Mouse (Mus musculus): ENCODE measurements around the gene Ndufb5. TPM values are rescaled to one million over a fixed set of nuclear protein-coding genes. Genes with fewer than 3 reads are reported as not detected.
"Not testable (repeated sequence)": the region's sequence is repeated elsewhere in the genome, so short reads cannot be mapped to it uniquely, and the experiment has no call there.

Ndufb5 gene
- total RNA-seq, 4 experiments from 2014 or later, result 836 to 865 (median 854) TPM

- DNase-seq (ENCODE audit: low spot score), result no peak
These were observed 8.9 kb upstream of the Ndufb5 start for GRCm38 (mm10) chr3:32727861-32728260.

DNA sequence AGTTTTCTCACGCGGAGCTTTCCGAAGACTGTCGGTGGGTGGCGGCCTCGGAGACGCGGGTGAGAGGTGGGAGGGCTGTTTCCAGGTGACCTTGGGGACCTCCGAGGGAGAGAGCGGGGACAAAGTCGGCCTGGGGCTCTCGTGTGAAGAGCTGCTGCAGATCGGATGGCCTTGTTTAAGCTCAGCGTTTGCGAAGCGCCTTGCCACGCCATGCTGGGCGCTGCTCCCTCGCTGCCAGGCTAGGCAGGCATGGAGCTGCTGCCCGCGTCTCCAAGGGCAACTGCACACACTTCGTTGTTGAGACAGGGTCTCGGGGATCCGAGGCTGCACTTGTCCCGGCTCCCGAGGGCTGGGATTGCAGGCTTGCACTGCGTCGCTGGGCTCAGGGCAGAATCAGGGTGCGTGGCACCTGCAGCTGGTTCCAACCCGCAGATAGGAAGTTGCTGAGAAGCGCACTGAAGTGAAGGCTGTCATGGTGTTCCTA, 424 bp downstream of the Ndufb5 start, which contains the start of gene Mrpl47:
TSS of gene Mrpl47 (minus strand) at position 434 of the 484 bp plus-strand sequence.
- no peak for DNase-seq (ENCODE audit: low spot score)

- DNase-seq (ENCODE audit: low spot score), result peak; percentile 5
These were observed 1.8 kb downstream of the Ndufb5 start for GRCm38 (mm10) chr3:32738549-32738948.

DNA sequence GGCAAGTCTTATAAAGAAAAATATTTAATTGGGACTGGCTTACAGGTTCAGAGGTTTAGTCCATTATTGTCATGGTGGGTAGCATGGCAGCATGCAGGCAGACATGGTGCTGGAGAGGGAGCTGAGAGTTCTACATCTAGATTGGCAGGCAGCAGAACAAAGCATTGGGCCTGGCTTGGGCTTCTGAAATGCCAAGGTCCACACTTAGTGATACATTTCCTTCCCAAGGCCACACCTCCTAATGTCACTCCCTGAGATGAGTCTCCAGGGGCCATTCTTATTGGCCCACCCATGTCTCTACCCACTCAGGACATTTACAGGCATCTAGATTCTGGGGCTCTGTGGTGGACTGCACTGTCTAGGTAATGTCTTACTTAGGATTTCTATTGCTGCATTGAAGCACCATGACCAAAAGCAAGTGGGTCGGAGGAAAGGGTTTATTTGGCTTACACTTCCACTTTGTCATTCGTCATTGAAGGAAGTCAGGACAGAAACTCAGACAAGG, 5.5 kb downstream of the Ndufb5 start:
- no peak for DNase-seq (ENCODE audit: low spot score)

DNA sequence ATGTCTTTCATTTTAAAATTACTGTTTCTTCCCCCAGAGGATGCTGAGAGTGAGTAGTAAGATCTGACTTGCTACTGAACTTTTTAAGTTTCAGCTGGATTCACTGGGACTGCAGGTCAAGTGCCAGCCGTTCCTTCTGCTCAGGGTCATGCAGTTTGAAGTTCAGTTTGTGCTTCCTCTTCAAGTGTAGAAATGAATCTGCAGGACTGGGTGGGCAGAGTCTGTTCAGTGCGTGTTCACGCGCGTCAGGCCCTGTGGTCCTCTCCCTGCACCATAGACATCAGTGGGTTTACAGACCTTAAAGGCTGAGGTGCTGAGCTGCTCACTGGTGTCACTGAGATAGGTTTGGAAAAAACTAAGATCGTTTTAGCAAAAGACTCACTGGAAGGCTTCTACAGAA, 8.2 kb downstream of the Ndufb5 start:
- DNase-seq (ENCODE audit: low spot score), result no peak

DNA sequence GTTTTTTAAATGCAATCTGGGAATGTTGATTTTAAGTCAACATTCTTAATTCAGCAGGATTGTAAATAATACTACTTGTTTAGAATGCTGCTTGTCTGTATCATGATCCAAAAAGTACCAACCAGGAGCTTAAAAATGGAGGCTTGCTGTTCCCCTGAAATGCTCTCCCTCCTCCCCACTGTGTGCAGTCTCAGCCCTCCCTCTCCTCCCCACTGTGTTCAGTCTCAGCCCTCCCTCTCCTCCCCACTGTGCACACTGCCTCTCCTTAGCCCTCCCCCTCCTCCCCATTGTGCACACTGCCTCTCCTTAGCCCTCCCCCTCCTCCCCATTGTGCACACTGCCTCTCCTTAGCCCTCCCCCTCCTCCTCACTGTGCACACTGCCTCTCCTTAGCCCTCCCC, 8.6 kb downstream of the Ndufb5 start:
- DNase-seq (ENCODE audit: low spot score), result not testable (repeated sequence)

GRCm38 (mm10) chr3:32748384-32748783, 11.6 kb downstream of the Ndufb5 start:
- DNase-seq (ENCODE audit: low spot score), result no peak

GRCm38 (mm10) chr3:32749820-32750579, 13.2 kb downstream of the Ndufb5 start:
- DNase-seq (ENCODE audit: low spot score), result no peak

DNA sequence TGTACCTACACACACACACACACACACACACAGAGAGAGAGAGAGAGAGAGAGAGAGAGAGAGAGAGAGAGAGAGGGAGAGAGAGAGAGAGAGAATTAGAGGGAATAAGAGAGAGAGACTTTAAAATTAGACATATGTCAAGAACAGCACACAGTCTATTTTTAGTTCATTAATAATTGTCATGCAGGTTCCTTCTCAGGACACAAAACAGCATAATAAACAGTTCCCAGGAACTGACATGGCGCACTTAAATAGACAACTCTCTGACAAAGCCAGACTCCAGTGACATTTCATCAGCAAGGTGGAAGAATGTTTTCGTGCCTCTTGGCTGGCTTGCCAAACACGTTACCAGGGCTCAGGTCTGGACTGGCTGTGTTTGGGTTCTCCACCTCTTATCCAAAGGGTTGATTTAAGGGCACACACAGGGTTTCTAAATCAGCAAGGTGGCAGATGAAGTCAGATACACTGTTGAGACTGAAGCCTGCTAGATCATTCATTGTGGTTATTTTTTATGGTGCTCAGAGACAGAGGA, 17.7 kb downstream of the Ndufb5 start:
- peak; percentile 1 for DNase-seq (ENCODE audit: low spot score)

DNA sequence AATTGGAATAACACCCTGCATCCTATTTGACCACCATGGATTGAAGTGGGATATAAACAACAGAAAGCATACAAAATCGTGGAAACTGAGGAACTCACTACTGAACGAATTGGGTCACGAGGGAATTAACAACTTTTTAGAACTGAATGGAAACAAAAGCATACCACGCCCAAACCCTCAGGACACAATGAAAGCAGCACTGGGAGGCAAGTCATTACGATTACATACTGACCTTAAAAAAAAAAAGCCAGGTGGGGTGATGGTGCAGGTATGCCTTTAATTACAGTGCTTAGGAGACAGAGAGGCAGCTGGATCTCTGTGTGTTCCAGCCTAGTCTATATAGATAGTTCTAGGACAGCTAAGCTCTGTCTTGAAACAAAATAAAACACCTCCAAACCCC, 22.4 kb downstream of the Ndufb5 start:
- DNase-seq (ENCODE audit: low spot score), result no peak

DNA sequence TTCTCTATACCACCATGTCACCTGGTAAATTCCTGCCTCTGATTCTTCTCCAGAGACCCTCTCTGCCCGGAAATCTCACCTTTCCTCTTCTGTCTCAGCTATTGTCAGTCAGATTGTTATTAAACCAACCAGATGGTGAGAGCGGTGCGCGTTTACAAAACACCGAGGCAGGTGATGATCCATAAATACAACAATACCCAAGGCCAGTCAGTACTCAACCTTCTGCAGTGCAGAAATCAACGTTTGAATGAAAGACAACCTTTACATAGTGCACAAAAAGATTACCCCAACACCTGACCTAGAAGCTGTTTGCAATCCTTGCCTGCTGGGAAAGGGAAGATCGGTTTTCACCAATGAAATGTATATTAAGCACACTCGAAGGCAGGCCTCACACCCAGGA, 26.2 kb downstream of the Ndufb5 start:
- no peak for DNase-seq (ENCODE audit: low spot score)

- DNase-seq (ENCODE audit: low spot score), result no peak
These were observed 27.1 kb downstream of the Ndufb5 start for GRCm38 (mm10) chr3:32763902-32764301.

DNA sequence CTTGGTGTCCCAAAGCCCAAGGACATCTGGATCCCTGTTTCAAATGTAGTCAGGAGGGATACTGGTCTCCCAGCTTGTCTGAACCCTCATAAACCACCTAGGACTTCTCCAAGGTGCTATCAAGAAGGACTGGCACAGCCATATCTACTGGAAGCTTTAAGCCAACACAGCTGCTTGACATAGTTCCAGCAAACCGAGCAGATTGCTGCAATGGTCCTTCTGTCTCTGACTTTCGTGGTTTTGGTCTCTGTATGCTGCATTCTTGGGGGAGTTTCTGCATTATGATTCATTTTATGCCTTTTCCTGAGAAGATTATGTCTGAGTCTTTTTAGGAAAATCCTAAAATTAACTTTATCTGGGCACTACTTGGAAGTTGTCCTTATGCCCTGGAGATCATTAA, 34.0 kb downstream of the Ndufb5 start:
- DNase-seq (ENCODE audit: low spot score), result no peak

Other genes starting within 250 kb of the Ndufb5 start
- gene Kcnmb3, start 244.8 kb upstream of the Ndufb5 start, total RNA-seq (2022), result not detected
- 10 to 100 TPM; 21.3 to 30.0 (median 25.8) TPM for gene Zfp639, start 226.7 kb upstream of the Ndufb5 start, total RNA-seq (2022)
- gene Mfn1, start 207.5 kb upstream of the Ndufb5 start, total RNA-seq (2022), result 100 to 1,000 TPM; 446 to 480 (median 447) TPM
- 10 to 100 TPM in 2 of 4 experiments, 1 to 10 TPM in 2; 6.9 to 14.1 (median 10.9) TPM for gene Gnb4, start 120.4 kb upstream of the Ndufb5 start, total RNA-seq (2022)
- gene Actl6a, start 30.7 kb upstream of the Ndufb5 start, total RNA-seq (2022), result 10 to 100 TPM; 17.3 to 26.9 (median 20.3) TPM
- 10 to 100 TPM; 30.1 to 41.5 (median 36.4) TPM for gene Mrpl47, start 615 bp downstream of the Ndufb5 start, total RNA-seq (2022)
- 100 to 1,000 TPM; 207 to 235 (median 219) TPM for gene Usp13, start 80.6 kb downstream of the Ndufb5 start, total RNA-seq (2022)

All from heart, adult 8-10 months (tissue).